Mouse (Mus musculus): ENCODE measurements around the gene Pgr15l.

GRCm38 (mm10) chrX:97072369-97072768 lies at the start of gene Pgr15l:
- TF ChIP-seq POLR2A (IDR thresholded peaks at IDR 0.05; ENCODE audit: extremely low read depth, insufficient read depth, low read length) (no peak), CTCF (IDR thresholded peaks at IDR 0.05; ENCODE audit: low read depth, low read length) (no peak)

All from liver, adult 2 months (tissue).